Mouse (Mus musculus) hindbrain, embryonic 11.5 days (tissue): ENCODE results near the gene 4933424G06Rik. TPM values are rescaled to one million over a fixed set of nuclear protein-coding genes. Genes with fewer than 3 reads are reported as not detected.

ENCODE experiments used
- ATAC-seq: fragments of 200-750 bp; cut with Nextera tagmentation; 2 replicates; pipeline ENCODE4 v1.8.0; 2017; ENCODE audit warnings: mild to moderate bottlenecking, moderate TSS enrichment, moderate library complexity; ENCODE audit not compliant: low FRiP score
- DNase-seq: peaks from one replicate; pipeline ENCODE4 v3.0.0-alpha.2; 2015; ENCODE audit warnings: low spot score
- H3K27ac ChIP-seq: fragments of 300-500 bp; sonication (generic); 2 replicates; pipeline ENCODE4 v1.5.1; 2014; ENCODE audit warnings: mild to moderate bottlenecking, low read depth, low read length
- H3K27me3 ChIP-seq: fragments of 300-500 bp; sonication (generic); 2 replicates; pipeline ENCODE4 v1.6.1; 2014; ENCODE audit warnings: mild to moderate bottlenecking, low read length, moderate library complexity, mixed read lengths; ENCODE audit not compliant: control insufficient read depth, insufficient read depth
- H3K36me3 ChIP-seq: fragments of 300-500 bp; sonication (generic); 2 replicates; pipeline ENCODE4 v1.6.1; 2014; ENCODE audit warnings: mild to moderate bottlenecking, low read length, moderate library complexity, mixed read lengths; ENCODE audit not compliant: control insufficient read depth, insufficient read depth
- H3K4me1 ChIP-seq: fragments of 300-500 bp; sonication (generic); replicated peaks from 2 replicates; pipeline ENCODE4 v1.6.1; 2014; ENCODE audit warnings: low read length, mixed read lengths; ENCODE audit not compliant: control insufficient read depth, insufficient read depth
- H3K4me2 ChIP-seq: fragments of 300-500 bp; sonication (generic); replicated peaks from 2 replicates; pipeline ENCODE4 v1.6.1; 2014; ENCODE audit warnings: mild to moderate bottlenecking, low read depth, low read length
- H3K4me3 ChIP-seq: fragments of 300-500 bp; sonication (generic); 2 replicates; pipeline ENCODE4 v1.5.1; 2014; ENCODE audit warnings: low read depth, low read length
- H3K9ac ChIP-seq: fragments of 300-500 bp; sonication (generic); 2 replicates; pipeline ENCODE4 v1.6.1; 2014; ENCODE audit warnings: low read depth, low read length
- H3K9me3 ChIP-seq: fragments of 300-500 bp; sonication (generic); 2 replicates; pipeline ENCODE4 v1.6.1; 2016; ENCODE audit warnings: low read length; ENCODE audit not compliant: control insufficient read depth
- WGBS: fragments of 180-500 bp; shearing (Covaris S2); extraction: QIAGEN DNeasy Blood & Tissue Kit; methylation state at CpG from one replicate; pipeline ENCODE4 v1.1.7; 2014; 5-methylcytosine and 5-hydroxymethylcytosine counted together
- polyA plus RNA-seq: library from polyadenylated mRNA; unstranded; fragments of >200 nt; fragmentation: Nextera tagmentation; extraction: Ambion mirVana; gene quantifications from 2 replicates; pipeline ENCODE4 v1.2.1, GENCODE M21; 2014

Gene 4933424G06Rik
- polyA plus RNA-seq, 1 experiment from 2014 or later: 0.19 TPM

GRCm38 (mm10) chr1:36770998-36771397, 61.0 kb downstream of the 4933424G06Rik start:
- Histone ChIP-seq H3K4me3 (peak overlapping the region; percentile 4; the same call in 1 of the 2 replicates), H3K9ac (no peak overlapping the region), H3K27ac (no peak overlapping the region), H3K4me1 (0 out of 2 replicates have a peak, but pooled peaks cover 3% of the 10 kb centered on the region), H3K9me3 (no peaks in the 10 kb centered on the region), H3K27me3 (peaks cover 5% of the 10 kb centered on the region; the same call in 1 of the 2 replicates), H3K36me3 (no peaks in the 10 kb centered on the region), H3K4me2 (peak overlapping the region; percentile 36)
- ATAC-seq (no peak), DNase-seq (peak; percentile 39)
- WGBS: 18% methylated on average over 27 of the region's 27 CpGs

- 87% methylated on average over 9 of the region's 9 CpGs for WGBS
- Histone ChIP-seq H3K9ac (no peak overlapping the region), H3K9me3 (no peaks in the 10 kb centered on the region), H3K4me3 (no peak overlapping the region), H3K4me2 (no peak overlapping the region), H3K36me3 (no peaks in the 10 kb centered on the region), H3K4me1 (0 out of 2 replicates have a peak, but pooled peaks cover 3% of the 10 kb centered on the region), H3K27me3 (peaks cover 5% of the 10 kb centered on the region; the same call in 1 of the 2 replicates), H3K27ac (no peak overlapping the region)
- ATAC-seq: no peak
- DNase-seq: no peak
Measured at GRCm38 (mm10) chr1:36772198-36772934, 62.4 kb downstream of the 4933424G06Rik start.

GRCm38 (mm10) chr1:36780793-36781192, 70.8 kb downstream of the 4933424G06Rik start:
- no peak overlapping the region for H3K9ac ChIP-seq
- WGBS: 93% methylated on average over 13 of the region's 13 CpGs
- no peak for DNase-seq
- no peak overlapping the region for H3K27ac ChIP-seq
- no peak for ATAC-seq
- H3K36me3 ChIP-seq: no peaks in the 10 kb centered on the region
- no peak overlapping the region for H3K4me3 ChIP-seq
- 0 out of 2 replicates have a peak, but pooled peaks cover 3% of the 10 kb centered on the region for H3K4me1 ChIP-seq
- no peaks in the 10 kb centered on the region for H3K9me3 ChIP-seq
- no peaks in the 10 kb centered on the region for H3K27me3 ChIP-seq
- H3K4me2 ChIP-seq: no peak overlapping the region

GRCm38 (mm10) chr1:36782476-36782875, 72.5 kb downstream of the 4933424G06Rik start:
- no peak overlapping the region for H3K4me2 ChIP-seq
- no peak overlapping the region for H3K9ac ChIP-seq
- no peak overlapping the region for H3K4me3 ChIP-seq
- DNase-seq: no peak
- H3K27me3 ChIP-seq: no peaks in the 10 kb centered on the region
- 0 out of 2 replicates have a peak, but pooled peaks cover 3% of the 10 kb centered on the region for H3K4me1 ChIP-seq
- no peak overlapping the region for H3K27ac ChIP-seq
- ATAC-seq: no peak
- H3K36me3 ChIP-seq: no peaks in the 10 kb centered on the region
- WGBS: 85% methylated on average over 11 of the region's 11 CpGs
- no peaks in the 10 kb centered on the region for H3K9me3 ChIP-seq

- H3K9ac ChIP-seq: peak overlapping the region; percentile 32
- peak; percentile 87 for DNase-seq
- no peak overlapping the region for H3K27ac ChIP-seq
- H3K36me3 ChIP-seq: no peaks in the 10 kb centered on the region
- H3K27me3 ChIP-seq: no peaks in the 10 kb centered on the region
- H3K4me3 ChIP-seq: peak overlapping the region; percentile 26
- 5% methylated on average over 20 of the region's 20 CpGs for WGBS
- H3K4me2 ChIP-seq: peak overlapping the region; percentile 81
- ATAC-seq: peak; percentile 62
- 0 out of 2 replicates have a peak, but pooled peaks cover 3% of the 10 kb centered on the region for H3K4me1 ChIP-seq
- H3K9me3 ChIP-seq: no peaks in the 10 kb centered on the region
Measured at GRCm38 (mm10) chr1:36784365-36785134, 74.6 kb downstream of the 4933424G06Rik start.

- whole genome bisulfite sequencing: 4% methylated on average over 16 of the region's 16 CpGs
Measured at GRCm38 (mm10) chr1:36785238-36785641, 75.3 kb downstream of the 4933424G06Rik start.

GRCm38 (mm10) chr1:36786377-36786776, 76.4 kb downstream of the 4933424G06Rik start:
- Histone ChIP-seq H3K9ac (no peak overlapping the region), H3K4me2 (no peak overlapping the region), H3K27me3 (no peaks in the 10 kb centered on the region), H3K4me3 (no peak overlapping the region), H3K4me1 (0 out of 2 replicates have a peak, but pooled peaks cover 3% of the 10 kb centered on the region), H3K9me3 (no peaks in the 10 kb centered on the region), H3K36me3 (no peaks in the 10 kb centered on the region), H3K27ac (no peak overlapping the region)
- no peak for ATAC-seq
- WGBS: 95% methylated on average over 7 of the region's 7 CpGs
- peak; percentile 41 for DNase-seq

More at GRCm38 (mm10) chr1:36785238-36785641, 75.3 kb downstream of the 4933424G06Rik start:
- no peaks in the 10 kb centered on the region for H3K27me3 ChIP-seq
- H3K4me2 ChIP-seq: peak overlapping the region; percentile 81
- DNase-seq (peak; percentile 67), ATAC-seq (peak; percentile 53)
- peak overlapping the region; percentile 26 for H3K4me3 ChIP-seq
- no peaks in the 10 kb centered on the region for H3K9me3 ChIP-seq
- peak overlapping the region; percentile 32 for H3K9ac ChIP-seq
- no peaks in the 10 kb centered on the region for H3K36me3 ChIP-seq
- 0 out of 2 replicates have a peak, but pooled peaks cover 3% of the 10 kb centered on the region for H3K4me1 ChIP-seq
- no peak overlapping the region for H3K27ac ChIP-seq

- ATAC-seq (no peak), DNase-seq (no peak)
- 83% methylated on average over 8 of the region's 8 CpGs for WGBS
- Histone ChIP-seq H3K27ac (no peak overlapping the region), H3K27me3 (no peaks in the 10 kb centered on the region), H3K9ac (no peak overlapping the region), H3K4me2 (no peak overlapping the region), H3K9me3 (no peaks in the 10 kb centered on the region), H3K4me1 (0 out of 2 replicates have a peak, but pooled peaks cover 3% of the 10 kb centered on the region), H3K36me3 (peaks cover 8% of the 10 kb centered on the region), H3K4me3 (no peak overlapping the region)
Measured at GRCm38 (mm10) chr1:36789416-36789815, 79.5 kb downstream of the 4933424G06Rik start.
